Mouse (Mus musculus) erythroblast, embryonic 14.5 days (primary cell): Measurements from ENCODE around the gene Psma3.

Source experiments
- GATA1 ChIP-seq: IDR thresholded peaks from 2 replicates; pipeline ENCODE4 v1.6.1; 2012; ENCODE audit warnings: low read length, inconsistent platforms, mixed read lengths
- TAL1 ChIP-seq: IDR thresholded peaks from 3 replicates; pipeline ENCODE4 v1.6.1; 2012; ENCODE audit warnings: low read length, inconsistent platforms, mixed read lengths

GRCm38 (mm10) chr12:70946585-70947256, 27.7 kb upstream of the Psma3 start:
- no peak for TF ChIP-seq TAL1
- no peak for TF ChIP-seq GATA1
